Mouse (Mus musculus): ENCODE results near the gene Gm10945. TPM values are rescaled to one million over a fixed set of nuclear protein-coding genes. Genes with fewer than 3 reads are reported as not detected.

Gene Gm10945
- not detected for total RNA-seq (2021)
- not detected in 2 replicates for polyA plus RNA-seq (2012; rRNA removed)
- long read RNA-seq = 0 reads

GRCm38 (mm10) chr10:6761287-6761811 lies at the start of gene Gm10945:
Gene Gm10945 (minus strand): TSS chr10:6761761.
- DNase-seq = peak; percentile 75

GRCm38 (mm10) chr10:6790226-6790625 lies 28.7 kb upstream of the Gm10945 start:
- no peak for DNase-seq

GRCm38 (mm10) chr10:6788517-6789237 lies 27.1 kb upstream of the Gm10945 start:
- peak; percentile 27 for DNase-seq

- DNase-seq = no peak
These were observed 3.4 kb downstream of the Gm10945 start, which contains the start of gene Oprm1 for GRCm38 (mm10) chr10:6758206-6758605. Gene Oprm1 (plus strand): TSS chr10:6758506.

- no peak for DNase-seq
These were observed 8.2 kb downstream of the Gm10945 start for GRCm38 (mm10) chr10:6753375-6753774.

- DNase-seq = no peak
These were observed 33.1 kb downstream of the Gm10945 start for GRCm38 (mm10) chr10:6728469-6728868.

GRCm38 (mm10) chr10:6723765-6724164 lies 37.8 kb downstream of the Gm10945 start:
- no peak for DNase-seq

GRCm38 (mm10) chr10:6717181-6717948 lies 44.2 kb downstream of the Gm10945 start:
- DNase-seq = no peak

- no peak for DNase-seq
These were observed 56.2 kb downstream of the Gm10945 start for GRCm38 (mm10) chr10:6705226-6705885.

- DNase-seq = peak; percentile 32
These were observed 67.2 kb downstream of the Gm10945 start for GRCm38 (mm10) chr10:6694218-6694850.

Other genes starting within 250 kb of the Gm10945 start
- under 1 TPM; 0.79 to 0.86 TPM for gene Oprm1, start 3.3 kb downstream of the Gm10945 start, total RNA-seq (2021)
- gene Oprm1, start 3.3 kb downstream of the Gm10945 start, polyA plus RNA-seq (2012; rRNA removed) = 0.21 TPM in 1 of 2 replicates, not detected in the other